Mouse (Mus musculus): ENCODE measurements at regions not wholly inside any gene's neighbourhood (a gene's known extent, or its start where the extent isn't known, plus 50 kb on each side); places are given as distances from the start of the nearest gene placed in this dataset.

DNA sequence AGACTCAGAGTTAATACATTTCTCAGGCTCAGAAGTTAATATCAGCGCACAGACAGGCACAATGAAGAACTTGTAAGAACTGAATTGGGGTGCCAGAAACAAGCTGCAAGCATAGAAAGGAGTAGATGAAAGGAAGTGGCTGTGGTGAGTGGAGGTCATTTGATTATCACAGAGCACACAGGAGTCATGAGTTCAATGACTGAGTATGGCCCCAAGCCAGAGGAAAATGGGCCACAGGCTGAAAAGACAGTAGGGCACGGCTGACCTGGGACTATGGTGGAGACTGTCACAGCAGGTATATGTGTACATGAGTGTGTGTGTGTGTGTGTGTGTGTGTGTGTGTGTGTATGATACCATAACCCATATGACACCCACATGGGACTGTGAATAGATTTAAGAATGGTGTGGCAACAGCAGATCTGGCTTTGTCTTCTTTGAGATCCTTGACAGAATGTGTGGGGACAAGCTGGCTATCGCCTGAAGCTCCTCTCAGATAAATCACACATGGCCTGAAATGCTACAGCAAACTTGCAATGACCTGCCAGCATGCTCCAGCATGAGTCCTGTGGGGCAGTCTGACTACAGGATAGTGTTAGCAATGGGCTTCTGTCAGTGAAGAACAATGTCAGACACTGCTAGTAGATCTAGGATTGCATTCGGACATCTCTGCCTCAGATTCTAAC, 101.5 kb upstream of the Atp1b1 start:
- no peak for TF ChIP-seq POLR2A (IDR thresholded peaks at IDR 0.05; ENCODE audit: insufficient read depth, low read length)
- no peak for TF ChIP-seq CTCF (IDR thresholded peaks at IDR 0.05; ENCODE audit: low read depth, low read length)

All from ES-Bruce4 (cell line).